In the genomic region with DNA sequence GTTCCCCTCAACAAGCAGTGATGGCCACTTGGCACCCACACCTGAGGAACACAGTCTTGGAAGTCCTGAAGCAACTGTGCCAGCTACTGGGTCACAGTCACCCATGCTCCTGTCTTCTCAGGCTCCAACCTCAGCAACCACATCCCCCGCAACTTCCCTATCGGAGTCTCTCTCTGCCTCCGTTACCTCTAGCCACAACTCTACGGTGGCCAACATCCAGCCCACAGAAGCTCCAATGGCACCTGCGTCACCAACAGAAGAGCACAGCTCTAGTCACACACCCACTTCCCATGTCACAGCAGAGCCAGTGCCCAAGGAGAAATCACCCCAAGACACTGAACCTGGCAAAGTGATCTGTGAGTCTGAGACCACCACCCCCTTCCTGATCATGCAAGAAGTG, we compare ENCODE assay signal across 24 mouse cellular contexts.
"Had no signal": no experiment of that assay in that cellular context is flagged by ENCODE, and none has a peak within 500 bp of the region (broad histone marks: within the 10 kb centered on the region; RNA-seq: fewer than 3 reads in every experiment).

No protein-coding gene starts in this region.

- H3K4me3 ChIP-seq: heart, adult 2 months; heart, embryonic 10.5 days; heart, embryonic 12.5 days; hindbrain, embryonic 12.5 days; intestine, embryonic 15.5 days; layer of hippocampus, adult 2 months; left cerebral cortex, adult 2 months; limb, embryonic 10.5 days; limb, embryonic 12.5 days; liver, embryonic 13.5 days had no signal

- H3K27me3 ChIP-seq: heart, embryonic 12.5 days; hindbrain, embryonic 12.5 days; intestine, embryonic 15.5 days; limb, embryonic 12.5 days; liver, embryonic 13.5 days had no signal

- H3K9me3 ChIP-seq: heart, embryonic 10.5 days; heart, embryonic 12.5 days; hindbrain, embryonic 12.5 days; intestine, embryonic 15.5 days; limb, embryonic 10.5 days; limb, embryonic 12.5 days; liver, embryonic 13.5 days had no signal

- DNase-seq: gastrocnemius, postnatal 14 days; gastrocnemius, postnatal 36 days; heart, adult 2 months; heart, postnatal 10 days; heart, postnatal 4 days; kidney, adult 18-20 months; kidney, adult 8-10 months; kidney, postnatal 10 days; kidney, postnatal 25 days; kidney, postnatal 4 days; liver; liver, embryonic 13.5 days had no signal

- H3K4me1 ChIP-seq: liver, embryonic 13.5 days had no signal

- H3K36me3 ChIP-seq: hindbrain, embryonic 12.5 days; intestine, embryonic 15.5 days; limb, embryonic 10.5 days; liver, embryonic 13.5 days had no signal

- H3K27ac ChIP-seq: heart, adult 2 months; heart, embryonic 10.5 days; hindbrain, embryonic 12.5 days; hindbrain, embryonic 14.5 days; intestine, embryonic 15.5 days; layer of hippocampus, adult 2 months; left cerebral cortex, adult 2 months; limb, embryonic 10.5 days; limb, embryonic 12.5 days; liver, embryonic 13.5 days had no signal

- ATAC-seq: hindbrain, embryonic 16.5 days; inflammation-experienced regulatory T-cells, adult 6 months; intestine, embryonic 15.5 days; intestine, postnatal 0 days had no signal
